Mouse (Mus musculus) spleen, postnatal 4 days (tissue): ENCODE results near the gene Chmp6.

Source experiments
- DNase-seq, 2 experiments: peaks; one replicate each; pipeline ENCODE4 v3.0.0; 2022; ENCODE audit warnings: low spot score in 2 of 2

Gene Chmp6

GRCm38 (mm10) chr11:119937772-119938502 lies 24.7 kb downstream of the Chmp6 start:
- no peak for DNase-seq

GRCm38 (mm10) chr11:119939073-119939710 lies 26.0 kb downstream of the Chmp6 start:
- no peak for DNase-seq

GRCm38 (mm10) chr11:119939711-119940106 lies 26.5 kb downstream of the Chmp6 start:
- no peak for DNase-seq

GRCm38 (mm10) chr11:119940142-119940541 lies 26.9 kb downstream of the Chmp6 start:
- DNase-seq, result no peak

- no peak for DNase-seq
Measured at GRCm38 (mm10) chr11:119941794-119942193, 28.6 kb downstream of the Chmp6 start.

- peak in 1 of 2 experiments; percentile 77 for DNase-seq
Measured at GRCm38 (mm10) chr11:119942201-119942726, 29.0 kb downstream of the Chmp6 start.

- peak; percentile 98 to 99 for DNase-seq
Measured at GRCm38 (mm10) chr11:119942727-119943427, 29.6 kb downstream of the Chmp6 start, which contains the start of gene Baiap2. Gene Baiap2 (plus strand): TSS chr11:119942763.

- peak; percentile 33 to 81 for DNase-seq
Measured at GRCm38 (mm10) chr11:119943428-119943988, 30.3 kb downstream of the Chmp6 start.

GRCm38 (mm10) chr11:119945343-119945742 lies 32.1 kb downstream of the Chmp6 start:
- DNase-seq, result no peak

- no peak for DNase-seq
Measured at GRCm38 (mm10) chr11:119947426-119947825, 34.2 kb downstream of the Chmp6 start.

GRCm38 (mm10) chr11:119947897-119948296 lies 34.7 kb downstream of the Chmp6 start:
- DNase-seq, result no peak

GRCm38 (mm10) chr11:119948305-119948704 lies 35.1 kb downstream of the Chmp6 start:
- DNase-seq, result no peak

- DNase-seq, result no peak
Measured at GRCm38 (mm10) chr11:119948803-119949202, 35.6 kb downstream of the Chmp6 start.

- DNase-seq, result no peak
Measured at GRCm38 (mm10) chr11:119950535-119950934, 37.3 kb downstream of the Chmp6 start.

- DNase-seq, result no peak
Measured at GRCm38 (mm10) chr11:119951326-119951725, 38.1 kb downstream of the Chmp6 start.

- DNase-seq, result no peak
Measured at GRCm38 (mm10) chr11:119952429-119953224, 39.4 kb downstream of the Chmp6 start.

- no peak for DNase-seq
Measured at GRCm38 (mm10) chr11:119954233-119954632, 41.0 kb downstream of the Chmp6 start.

GRCm38 (mm10) chr11:119954749-119955337 lies 41.6 kb downstream of the Chmp6 start:
- no peak for DNase-seq

GRCm38 (mm10) chr11:119955432-119955831 lies 42.2 kb downstream of the Chmp6 start:
- DNase-seq, result no peak

GRCm38 (mm10) chr11:119956590-119956989 lies 43.3 kb downstream of the Chmp6 start:
- no peak for DNase-seq

GRCm38 (mm10) chr11:119958856-119959255 lies 45.6 kb downstream of the Chmp6 start:
- no peak for DNase-seq
